Comparison of ENCODE assay signal across 11 mouse cellular contexts in genomic region chr14:30455801-30456595, GRCm38 (mm10). TPM values are rescaled to one million over a fixed set of nuclear protein-coding genes. Genes with fewer than 3 reads are reported as not detected.
A peak's percentile ranks its signal among the peaks of the same experiment; 100 is the strongest.
DNase-seq lines count a peak whose midpoint lies in the region; ATAC-seq and TF ChIP-seq lines count a peak whose summit lies in the region.
"Had no signal": no experiment of that assay in that cellular context is flagged by ENCODE, and none has a peak within 500 bp of the region (broad histone marks: within the 10 kb centered on the region; RNA-seq: fewer than 3 reads in every experiment).

No protein-coding gene starts in this region.

- H3K4me3 ChIP-seq in heart, embryonic 11.5 days (ENCODE audit: low read depth, low read length), result no peak overlapping the region
- H3K4me3 ChIP-seq in lung, postnatal 0 days (ENCODE audit: low read depth, low read length), result no peak overlapping the region
- H3K4me3 ChIP-seq in midbrain, embryonic 10.5 days, result 0 out of 2 replicates have a peak overlapping the region, but pooled peaks have one; percentile 21

- DNase-seq in heart, adult 8-10 months (ENCODE audit: low spot score), result no peak
- peak; percentile 80 for DNase-seq in lung, postnatal 0 days (ENCODE audit: low spot score)
- DNase-seq in lung, postnatal 10 days, result no peak
- no peak for DNase-seq in midbrain, embryonic 10.5 days (ENCODE audit: low spot score)
- no peak for DNase-seq in c-Kit-positive CD71-positive TER-119-positive erythroid progenitor cells, embryonic 14.5 days (ENCODE audit: low spot score)
- DNase-seq in urinary bladder, postnatal 10 days (ENCODE audit: low spot score), result no peak
- DNase-seq in right cerebral cortex, adult 2 months (ENCODE audit: low spot score in 2 of 2), result no peak
- DNase-seq: kidney, postnatal 25 days had no signal

- peak; percentile 55; the same call in 1 of the 2 replicates for TF ChIP-seq EP300 in lung, postnatal 0 days (IDR thresholded peaks at IDR 0.05)

- ATAC-seq in heart, embryonic 11.5 days (replicated peaks; ENCODE audit: insufficient number of reproducible peaks, low FRiP score, low TSS enrichment), result no peak
- ATAC-seq in lung, postnatal 0 days, result peak; percentile 25
- ATAC-seq: activated CD4-positive, CD25-positive, alpha-beta regulatory T cell, adult 4 months; CD4-positive, CD25-positive, alpha-beta regulatory T cell, adult 4 months had no signal

- no peak for TF ChIP-seq CTCF in lung, postnatal 0 days (IDR thresholded peaks at IDR 0.05)

- peaks cover 10% of the 10 kb centered on the region; the same call in 1 of the 2 replicates for H3K4me1 ChIP-seq in heart, embryonic 11.5 days (ENCODE audit: control insufficient read depth, insufficient read depth, low read length)
- no peaks in the 10 kb centered on the region for H3K4me1 ChIP-seq in lung, postnatal 0 days (ENCODE audit: insufficient read depth, low read depth, low read length)
- peaks cover 15% of the 10 kb centered on the region for H3K4me1 ChIP-seq in midbrain, embryonic 10.5 days

- H3K4me2 ChIP-seq in heart, embryonic 11.5 days, result 0 out of 2 replicates have a peak overlapping the region, but pooled peaks have one; percentile 30
- peak overlapping the region; percentile 27; the same call in 1 of the 2 replicates for H3K4me2 ChIP-seq in lung, postnatal 0 days (replicated peaks; ENCODE audit: low read depth, low read length)

- WGBS in heart, embryonic 11.5 days (ENCODE audit: insufficient replicate concordance), result 27% methylated on average over 12 of the region's 13 CpGs
- 16% methylated on average over 13 of the region's 13 CpGs for WGBS in lung, postnatal 0 days
- 26% methylated on average over 13 of the region's 13 CpGs for WGBS in midbrain, embryonic 10.5 days

- no peak overlapping the region for H3K27ac ChIP-seq in heart, embryonic 11.5 days (ENCODE audit: low read depth, low read length)
- 0 out of 2 replicates have a peak overlapping the region, but pooled peaks have one; percentile 38 for H3K27ac ChIP-seq in lung, postnatal 0 days (ENCODE audit: low read length)
- no peak overlapping the region for H3K27ac ChIP-seq in midbrain, embryonic 10.5 days (replicated peaks)

- H3K9me3 ChIP-seq in heart, embryonic 11.5 days (replicated peaks; ENCODE audit: control insufficient read depth, low read length), result no peaks in the 10 kb centered on the region
- no peaks in the 10 kb centered on the region for H3K9me3 ChIP-seq in lung, postnatal 0 days (ENCODE audit: low read length)
- H3K9me3 ChIP-seq in midbrain, embryonic 10.5 days (replicated peaks), result no peaks in the 10 kb centered on the region

- no peaks in the 10 kb centered on the region for H3K36me3 ChIP-seq in heart, embryonic 11.5 days (ENCODE audit: control insufficient read depth, insufficient read depth, low read length)
- no peaks in the 10 kb centered on the region for H3K36me3 ChIP-seq in lung, postnatal 0 days (ENCODE audit: insufficient read depth, low read length)
- no peaks in the 10 kb centered on the region for H3K36me3 ChIP-seq in midbrain, embryonic 10.5 days

- H3K27me3 ChIP-seq in heart, embryonic 11.5 days (ENCODE audit: control insufficient read depth, insufficient read depth, low read length), result no peaks in the 10 kb centered on the region
- no peaks in the 10 kb centered on the region for H3K27me3 ChIP-seq in lung, postnatal 0 days (replicated peaks; ENCODE audit: insufficient read depth, low read length)
- H3K27me3 ChIP-seq in midbrain, embryonic 10.5 days (ENCODE audit: low read depth, poor library complexity, severe bottlenecking), result peaks cover 30% of the 10 kb centered on the region

- no peak overlapping the region for H3K9ac ChIP-seq in heart, embryonic 11.5 days (ENCODE audit: low read depth, low read length)
- H3K9ac ChIP-seq in lung, postnatal 0 days (replicated peaks; ENCODE audit: low read depth), result no peak overlapping the region

RNA-seq across cellular contexts. Expression of gene Dcp1a, which starts 23.3 kb away (rescaled TPM):
- 21.2 and 21.5 TPM in 2 replicates for polyA plus RNA-seq in heart, embryonic 11.5 days (2014; fragmentation: Nextera tagmentation; extraction: Ambion mirVana)
- 10 to 100 TPM in 2 of 4 experiments, 1 to 10 TPM in 2; 9.0 to 11.3 (median 10.5) TPM for total RNA-seq in heart, adult 8-10 months (2022)
- 8.8 and 9.0 TPM in 2 replicates for polyA plus RNA-seq in lung, postnatal 0 days (2015; fragmentation: Nextera tagmentation; extraction: Ambion mirVana)
- polyA plus RNA-seq in midbrain, embryonic 10.5 days (2016; fragmentation: Nextera tagmentation; extraction: Ambion mirVana), result 31.8 and 35.1 TPM in 2 replicates

RNA-seq across cellular contexts. Expression of gene Cacna1d, which starts 35.3 kb away (rescaled TPM):
- polyA plus RNA-seq in heart, embryonic 11.5 days (2014; fragmentation: Nextera tagmentation; extraction: Ambion mirVana), result 9.7 and 17.5 TPM in 2 replicates
- 1 to 10 TPM; 1.9 to 2.8 (median 2.4) TPM for total RNA-seq in heart, adult 8-10 months (2022)
- polyA plus RNA-seq in lung, postnatal 0 days (2015; fragmentation: Nextera tagmentation; extraction: Ambion mirVana), result 12.5 and 14.8 TPM in 2 replicates
- polyA plus RNA-seq in midbrain, embryonic 10.5 days (2016; fragmentation: Nextera tagmentation; extraction: Ambion mirVana), result 0.90 and 1.3 TPM in 2 replicates
